Mouse (Mus musculus) kidney, adult 2 months (tissue): Measurements from ENCODE around the gene Pafah1b2. TPM values are rescaled to one million over a fixed set of nuclear protein-coding genes. Genes with fewer than 3 reads are reported as not detected.

Source experiments
- DNase-seq: peaks from one replicate; pipeline ENCODE4 v3.0.0; 2021
- H3K27ac ChIP-seq: fragments of 200-500 bp; 2 replicates; pipeline ENCODE4 v1.5.1; 2012; ENCODE audit warnings: low read depth, low read length, control low read depth, inconsistent platforms; ENCODE audit not compliant: insufficient read depth
- H3K27me3 ChIP-seq: fragments of 200-500 bp; replicated peaks from 2 replicates; pipeline ENCODE4 v1.6.1; 2012; ENCODE audit warnings: mild to moderate bottlenecking, moderate library complexity, low read length, inconsistent platforms; ENCODE audit not compliant: control insufficient read depth, insufficient read depth
- H3K36me3 ChIP-seq: fragments of 200-500 bp; 2 replicates; pipeline ENCODE4 v1.6.1; 2012; ENCODE audit warnings: mild to moderate bottlenecking, moderate library complexity, low read length, inconsistent platforms; ENCODE audit not compliant: control insufficient read depth, insufficient read depth
- H3K4me1 ChIP-seq: fragments of 200-500 bp; 2 replicates; pipeline ENCODE4 v1.6.1; 2011; ENCODE audit warnings: low read length; ENCODE audit not compliant: control insufficient read depth, insufficient read depth
- H3K4me3 ChIP-seq: fragments of 200-500 bp; 2 replicates; pipeline ENCODE4 v1.5.1; 2011; ENCODE audit warnings: mild to moderate bottlenecking, low read depth, low read length, control low read depth; ENCODE audit not compliant: insufficient read depth
- CTCF ChIP-seq: fragments of 200-500 bp; conservative IDR thresholded peaks from 2 replicates; pipeline ENCODE4 v1.5.1; 2011; ENCODE audit warnings: low read depth, mild to moderate bottlenecking, control low read depth, low read length, moderate library complexity, mixed read lengths; ENCODE audit not compliant: insufficient read depth, insufficient read length
- POLR2A ChIP-seq: fragments of 200-500 bp; IDR thresholded peaks from one replicate; pipeline ENCODE4 v1.6.1; 2011; ENCODE audit warnings: low read depth, low read length, control low read depth
- WGBS: fragments of 180-500 bp; shearing (Covaris S2); methylation state at CpG from one replicate; pipeline ENCODE4 v1.1.7; 2018; 5-methylcytosine and 5-hydroxymethylcytosine counted together
- polyA plus RNA-seq: library from polyadenylated mRNA; depleted of rRNA; stranded (reverse); fragments of >200 nt; gene quantifications from 2 replicates; pipeline ENCODE4 v1.2.3, GENCODE M21; 2012

Gene Pafah1b2
- polyA plus RNA-seq, 1 experiment: 21.1 TPM

GRCm38 (mm10) chr9:45958023-45958670 lies 54.3 kb downstream of the Pafah1b2 start:
- peaks cover 8% of the 10 kb centered on the region for H3K4me1 ChIP-seq
- no peaks in the 10 kb centered on the region for H3K36me3 ChIP-seq
- peak; percentile 34 for DNase-seq
- TF ChIP-seq CTCF (no peak), POLR2A (no peak)
- H3K4me3 ChIP-seq: no peak overlapping the region
- H3K27me3 ChIP-seq: no peaks in the 10 kb centered on the region
- 50% methylated on average over 7 of the region's 7 CpGs for WGBS
- H3K27ac ChIP-seq: no peak overlapping the region

GRCm38 (mm10) chr9:45955107-45955963 lies 57.2 kb downstream of the Pafah1b2 start, which contains the start of gene Sidt2:
Sidt2 (minus strand) TSS chr9:45955258.
- TF ChIP-seq POLR2A (no peak), CTCF (0 out of 2 replicates have a peak, but pooled peaks have one; percentile 11)
- Histone ChIP-seq H3K27ac (peak within 1 kb of the TSS; percentile 84), H3K4me3 (peak within 1 kb of the TSS; percentile 91), H3K36me3 (no peaks in the 10 kb centered on the region; the same call in none of the 2 replicates), H3K27me3 (no peaks in the 10 kb centered on the region), H3K4me1 (peaks cover 10% of the 10 kb centered on the region)
- 1% methylated on average over 48 of the region's 48 CpGs for WGBS
- DNase-seq: peak; percentile 94

GRCm38 (mm10) chr9:45954294-45955106 lies 58.0 kb downstream of the Pafah1b2 start:
- Histone ChIP-seq H3K4me1 (peaks cover 10% of the 10 kb centered on the region), H3K27ac (peak overlapping the region; percentile 84), H3K36me3 (no peaks in the 10 kb centered on the region; the same call in none of the 2 replicates), H3K27me3 (no peaks in the 10 kb centered on the region), H3K4me3 (peak overlapping the region; percentile 91)
- DNase-seq: peak; percentile 75
- no peak for TF ChIP-seq POLR2A
- WGBS: under 1% methylated on average over 63 of the region's 63 CpGs

GRCm38 (mm10) chr9:45953511-45954293 lies 58.8 kb downstream of the Pafah1b2 start:
- WGBS: 12% methylated on average over 13 of the region's 13 CpGs

GRCm38 (mm10) chr9:45952890-45953289 lies 59.6 kb downstream of the Pafah1b2 start:
- H3K27me3 ChIP-seq: no peaks in the 10 kb centered on the region
- TF ChIP-seq POLR2A (no peak), CTCF (no peak)
- no peak overlapping the region for H3K27ac ChIP-seq
- peak overlapping the region; percentile 91; the same call in 1 of the 2 replicates for H3K4me3 ChIP-seq
- DNase-seq: no peak
- WGBS: 73% methylated on average over 7 of the region's 7 CpGs
- no peaks in the 10 kb centered on the region; the same call in none of the 2 replicates for H3K36me3 ChIP-seq
- H3K4me1 ChIP-seq: peaks cover 10% of the 10 kb centered on the region

More at GRCm38 (mm10) chr9:45953511-45954293, 58.8 kb downstream of the Pafah1b2 start:
- TF ChIP-seq CTCF (no peak), POLR2A (no peak)
- DNase-seq: peak; percentile 37
- Histone ChIP-seq H3K4me3 (peak overlapping the region; percentile 91), H3K27me3 (no peaks in the 10 kb centered on the region), H3K27ac (peak overlapping the region; percentile 84), H3K36me3 (no peaks in the 10 kb centered on the region; the same call in none of the 2 replicates), H3K4me1 (peaks cover 10% of the 10 kb centered on the region)

GRCm38 (mm10) chr9:45952057-45952456 lies 60.4 kb downstream of the Pafah1b2 start:
- Histone ChIP-seq H3K36me3 (no peaks in the 10 kb centered on the region; the same call in none of the 2 replicates), H3K27ac (no peak overlapping the region), H3K4me3 (no peak overlapping the region), H3K4me1 (peaks cover 10% of the 10 kb centered on the region), H3K27me3 (no peaks in the 10 kb centered on the region)
- DNase-seq: no peak
- 94% methylated on average over 4 of the region's 4 CpGs for WGBS
- no peak for TF ChIP-seq CTCF
- no peak for TF ChIP-seq POLR2A
